Comparison of ENCODE assay signal across 8 mouse cellular contexts in genomic region chr11:74896901-74897677, GRCm38 (mm10). TPM values are rescaled to one million over a fixed set of nuclear protein-coding genes. Genes with fewer than 3 reads are reported as not detected.
DNase-seq lines count a peak whose midpoint lies in the region; ATAC-seq and TF ChIP-seq lines count a peak whose summit lies in the region.

Gene Sgsm2 (minus strand): TSS chr11:74897060.

- H3K4me3 ChIP-seq in hindbrain, embryonic 15.5 days: peak within 1 kb of the TSS; percentile 96
- peak within 1 kb of the TSS; percentile 63 for H3K4me3 ChIP-seq in left cerebral cortex, adult 2 months

- WGBS in hindbrain, embryonic 15.5 days: under 1% methylated on average over 71 of the region's 74 CpGs

- no peaks in the 10 kb centered on the region for H3K27me3 ChIP-seq in hindbrain, embryonic 15.5 days

- peak within 1 kb of the TSS; percentile 86 for H3K4me2 ChIP-seq in hindbrain, embryonic 15.5 days

- intact Hi-C loops in left cerebral cortex, adult 2 months (cut with DNase I): no loop called here

- no peak for TF ChIP-seq CTCF in left cerebral cortex, adult 2 months (IDR thresholded peaks at IDR 0.05)

- H3K27ac ChIP-seq in hindbrain, embryonic 15.5 days (replicated peaks): peak within 1 kb of the TSS; percentile 96
- H3K27ac ChIP-seq in left cerebral cortex, adult 2 months: peak within 1 kb of the TSS; percentile 97

- peak; percentile 77 for ATAC-seq in hindbrain, embryonic 15.5 days (ENCODE audit: low FRiP score, low read depth)
- peak; percentile 52 for ATAC-seq in megakaryocyte, adult 5-6 weeks (ENCODE audit: poor library complexity, severe bottlenecking)

- H3K9ac ChIP-seq in hindbrain, embryonic 15.5 days: peak within 1 kb of the TSS; percentile 91

- no peaks in the 10 kb centered on the region for H3K9me3 ChIP-seq in hindbrain, embryonic 15.5 days

- peak; percentile 51 for DNase-seq in T-cell, adult 2 months (ENCODE audit: low spot score)
- DNase-seq in cerebellum, postnatal 36 days: peak; percentile 55 to 66
- peak; percentile 65 to 70 for DNase-seq in frontal cortex, postnatal 36 days (ENCODE audit: low spot score in 2 of 2)
- peak; percentile 70 to 77 for DNase-seq in left cerebral cortex, adult 2 months (ENCODE audit: extremely low spot score in 1 of 2, low spot score in 2 of 2)
- DNase-seq in right cerebral cortex, postnatal 10 days (ENCODE audit: low spot score in 2 of 2): peak; percentile 83
- DNase-seq in yolk sac, embryonic 10.5 days (ENCODE audit: low spot score): peak; percentile 79

- H3K4me1 ChIP-seq in hindbrain, embryonic 15.5 days (replicated peaks): peaks cover 38% of the 10 kb centered on the region

- peaks cover 24% of the 10 kb centered on the region for H3K36me3 ChIP-seq in hindbrain, embryonic 15.5 days

RNA-seq across cellular contexts. Expression of gene Sgsm2, which starts in this region (rescaled TPM):
- polyA plus RNA-seq in hindbrain, embryonic 15.5 days (2015; fragmentation: Nextera tagmentation; extraction: Ambion mirVana): 25.9 and 29.9 TPM in 2 replicates
- 10 to 100 TPM; 83.1 to 94.5 TPM for total RNA-seq in left cerebral cortex, adult 2 months (2021)
- total RNA-seq in megakaryocyte, adult 5-6 weeks (2015): 0.64 and 1.1 TPM in 2 replicates
- 1.2 and 1.6 TPM in 2 replicates for total RNA-seq in megakaryocyte, adult 5-6 weeks (2017)

Comparison
In these comparisons a context has a peak if more than half of its experiments do, and no peak if none do; other contexts are left out.
1. Peak in every context shown above with its lines: DNase-seq, ATAC-seq, H3K4me3 ChIP-seq and H3K27ac ChIP-seq.
2. RNA of gene Sgsm2 (total RNA-seq): 83.1 to 94.5 TPM in left cerebral cortex, adult 2 months; 0.64 to 1.6 TPM in megakaryocyte, adult 5-6 weeks; every median in the first group is over 10 times any median in the second.